Mouse (Mus musculus): Measurements from ENCODE around the gene Ascc2.

GRCm38 (mm10) chr11:4593849-4594607 is 43.5 kb upstream of the Ascc2 start:
- TF ChIP-seq CTCF (IDR thresholded peaks at IDR 0.05; ENCODE audit: low read depth, low read length) (no peak), EP300 (IDR thresholded peaks at IDR 0.05; ENCODE audit: insufficient read depth, low read depth, low read length) (no peak)

All from ES-Bruce4 (cell line).